Mouse (Mus musculus) gastrocnemius, adult 2 months (tissue): ENCODE measurements around the gene Zbtb32. TPM values are rescaled to one million over a fixed set of nuclear protein-coding genes. Genes with fewer than 3 reads are reported as not detected.

Experiments
- DNase-seq: peaks from one replicate; pipeline ENCODE4 v3.0.0; 2022
- H3K27ac ChIP-seq: fragments of 200-600 bp; 2 replicates; pipeline ENCODE4 v1.8.1; 2022; ENCODE audit warnings: mild to moderate bottlenecking
- H3K4me3 ChIP-seq: fragments of 200-600 bp; 2 replicates; pipeline ENCODE4 v1.8.1; 2022; ENCODE audit warnings: mild to moderate bottlenecking, moderate library complexity
- CTCF ChIP-seq: fragments of 200-600 bp; IDR thresholded peaks from 2 replicates; pipeline ENCODE4 v1.8.1; 2022; ENCODE audit warnings: antibody characterized with exemption, mild to moderate bottlenecking, moderate library complexity
- intact Hi-C: fragments of 180-260 bp; cut with DNase I; formaldehyde crosslinking; loops from one replicate; pipeline ENCODE4 v1.15.1; 2025
- total RNA-seq, 2 experiments: library from RNA; stranded (reverse); gene quantifications; 2 replicates each; pipeline ENCODE4 v1.2.3; 2021

The Zbtb32 gene
- total RNA-seq, 2 experiments from 2014 or later, result 0.33 TPM; not detected in 1

DNA sequence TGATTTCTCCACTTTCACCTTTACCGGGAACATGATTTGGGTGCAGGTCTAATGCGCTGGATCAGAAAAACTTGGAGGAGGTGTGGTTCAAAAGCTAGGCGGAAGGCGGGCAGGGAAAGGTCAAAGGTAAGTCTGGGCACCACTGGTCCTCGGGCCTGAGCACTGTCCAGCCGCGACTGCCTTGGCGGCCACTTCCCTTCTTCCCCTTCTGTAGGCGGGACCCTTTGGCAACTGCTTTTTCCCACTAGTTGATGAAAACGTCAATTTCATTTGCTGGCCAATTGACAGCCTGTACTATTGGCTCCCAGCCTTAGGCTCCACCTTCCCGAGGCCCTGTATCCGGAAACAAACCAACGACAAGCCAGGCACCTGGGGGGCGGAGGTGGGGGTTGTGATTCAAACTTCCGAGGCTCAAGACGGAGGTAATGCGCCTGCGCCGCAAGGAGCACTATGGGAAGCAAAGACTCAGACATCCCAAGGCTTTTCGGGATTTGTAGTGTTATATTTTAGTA lies 39.2 kb downstream of the Zbtb32 start, which contains the start of gene Lin37:
Gene Lin37, minus strand, starts transcription at position 396 of the 512 bp plus-strand sequence.
- intact Hi-C loops, result no loop called here
- peak; percentile 98 for DNase-seq
- TF ChIP-seq CTCF, result no peak

DNA sequence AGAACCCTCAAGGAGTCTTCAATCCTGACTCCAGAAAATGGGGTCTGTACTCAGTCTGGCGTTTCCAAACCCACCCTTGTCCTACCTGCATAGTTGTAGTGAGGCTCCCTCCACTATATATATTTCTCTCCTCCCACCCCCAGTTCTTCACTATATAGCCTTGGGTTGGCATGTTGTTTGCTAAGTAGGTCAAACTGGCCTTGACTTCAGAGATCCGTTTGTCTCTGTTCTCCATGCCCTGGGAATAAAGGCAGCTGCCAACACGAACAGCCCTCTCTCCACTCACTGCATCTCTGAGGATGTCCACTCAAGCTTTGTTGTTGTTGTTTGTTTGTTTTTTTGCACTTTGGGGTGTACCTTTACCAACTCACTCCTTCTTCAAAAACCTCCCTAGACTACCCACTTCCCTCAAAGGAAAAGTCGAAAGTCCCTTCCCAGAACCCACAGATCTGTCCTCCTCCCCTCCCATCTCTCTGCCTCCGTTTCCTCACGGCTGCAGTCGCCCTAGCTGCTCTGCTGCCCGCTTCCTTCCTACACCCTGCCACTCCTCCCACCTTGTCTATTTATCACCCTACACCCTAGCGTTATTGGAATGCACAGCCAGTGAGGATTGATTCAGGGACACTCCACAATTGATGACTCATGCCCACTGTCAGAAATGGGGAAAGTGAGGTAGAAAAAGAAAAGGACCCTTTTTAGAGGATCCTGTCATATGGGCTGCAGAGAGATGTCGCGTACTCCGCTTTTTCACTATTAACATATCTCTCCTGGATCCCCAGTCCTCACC lies 39.9 kb downstream of the Zbtb32 start:
- TF ChIP-seq CTCF, result no peak
- intact Hi-C loops, result no loop called here
- DNase-seq, result no peak
- H3K27ac ChIP-seq, result peak overlapping the region; percentile 90
- H3K4me3 ChIP-seq, result peak overlapping the region; percentile 69

More for the DNA sequence above, 39.2 kb downstream of the Zbtb32 start, which contains the start of gene Lin37:
- Histone ChIP-seq H3K4me3 (peak within 1 kb of the TSS; percentile 69), H3K27ac (peak within 1 kb of the TSS; percentile 90)

DNA sequence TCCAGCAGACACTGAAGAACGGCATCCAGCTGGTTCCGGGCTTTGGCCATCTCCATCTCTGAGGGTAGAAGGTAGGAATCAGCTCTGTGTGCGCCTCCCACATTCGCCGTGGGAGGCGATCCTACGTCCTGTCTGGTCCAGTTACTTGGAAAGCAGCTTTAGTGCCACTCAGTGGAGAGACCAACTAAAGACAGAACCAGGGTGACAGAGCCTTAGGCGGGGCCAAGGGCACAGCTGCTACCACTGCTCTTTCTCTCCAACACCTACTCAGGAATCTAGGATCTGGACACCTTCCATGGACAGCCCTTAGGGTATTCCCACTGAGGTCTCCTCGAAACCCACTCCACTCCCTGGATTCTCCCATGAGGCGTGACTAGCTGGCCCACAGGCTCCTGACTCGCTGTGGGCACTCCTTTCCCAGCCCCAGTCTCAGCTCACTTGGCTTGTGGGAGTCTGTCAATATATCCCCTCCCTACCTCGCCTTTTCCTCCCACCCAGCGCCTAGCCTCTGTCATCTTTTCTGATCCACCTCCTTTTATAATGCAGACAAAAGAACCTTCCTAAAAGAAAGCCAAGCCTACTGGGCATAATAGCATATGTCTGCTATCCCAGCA lies 40.7 kb downstream of the Zbtb32 start:
- TF ChIP-seq CTCF, result no peak
- Histone ChIP-seq H3K4me3 (peak overlapping the region; percentile 69; the same call in 1 of the 2 replicates), H3K27ac (peak overlapping the region; percentile 90; the same call in 1 of the 2 replicates)
- DNase-seq, result no peak
- intact Hi-C loops, result no loop called here

DNA sequence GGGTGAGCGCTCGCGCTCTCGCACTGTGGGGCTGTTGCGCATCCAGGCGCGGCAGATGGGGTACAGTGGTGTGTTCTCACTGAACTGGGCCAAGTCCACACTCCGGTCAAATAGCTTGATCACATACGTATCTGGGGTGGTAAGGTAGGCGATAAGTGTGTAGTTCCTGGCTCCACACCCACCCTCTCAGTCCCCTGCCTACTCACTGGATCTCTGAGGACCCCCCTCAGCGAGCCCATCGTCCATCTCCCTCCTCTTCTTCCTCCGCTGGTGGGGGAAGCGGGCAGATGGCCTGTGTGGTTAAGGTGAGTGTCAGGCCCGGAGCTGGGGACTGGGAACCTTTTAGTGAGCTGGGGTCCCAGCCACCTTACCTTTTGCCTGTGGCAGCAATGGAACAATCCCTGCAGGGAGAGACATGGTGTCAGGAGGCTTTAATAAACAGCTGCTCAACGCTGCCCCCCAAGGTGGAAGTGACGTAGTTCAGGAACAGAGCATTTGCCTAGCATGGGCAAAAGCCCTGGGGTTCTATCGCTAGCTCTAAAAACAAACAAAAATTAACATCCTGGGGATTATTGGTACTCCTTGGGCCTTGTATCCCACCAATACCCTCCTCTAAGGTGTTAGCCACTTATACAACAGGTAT lies 41.7 kb downstream of the Zbtb32 start:
- H3K4me3 ChIP-seq, result no peak overlapping the region
- peak; percentile 26; the same call in 1 of the 2 replicates for TF ChIP-seq CTCF
- no peak for DNase-seq
- intact Hi-C loops, result no loop called here
- peak overlapping the region; percentile 21; the same call in 1 of the 2 replicates for H3K27ac ChIP-seq

DNA sequence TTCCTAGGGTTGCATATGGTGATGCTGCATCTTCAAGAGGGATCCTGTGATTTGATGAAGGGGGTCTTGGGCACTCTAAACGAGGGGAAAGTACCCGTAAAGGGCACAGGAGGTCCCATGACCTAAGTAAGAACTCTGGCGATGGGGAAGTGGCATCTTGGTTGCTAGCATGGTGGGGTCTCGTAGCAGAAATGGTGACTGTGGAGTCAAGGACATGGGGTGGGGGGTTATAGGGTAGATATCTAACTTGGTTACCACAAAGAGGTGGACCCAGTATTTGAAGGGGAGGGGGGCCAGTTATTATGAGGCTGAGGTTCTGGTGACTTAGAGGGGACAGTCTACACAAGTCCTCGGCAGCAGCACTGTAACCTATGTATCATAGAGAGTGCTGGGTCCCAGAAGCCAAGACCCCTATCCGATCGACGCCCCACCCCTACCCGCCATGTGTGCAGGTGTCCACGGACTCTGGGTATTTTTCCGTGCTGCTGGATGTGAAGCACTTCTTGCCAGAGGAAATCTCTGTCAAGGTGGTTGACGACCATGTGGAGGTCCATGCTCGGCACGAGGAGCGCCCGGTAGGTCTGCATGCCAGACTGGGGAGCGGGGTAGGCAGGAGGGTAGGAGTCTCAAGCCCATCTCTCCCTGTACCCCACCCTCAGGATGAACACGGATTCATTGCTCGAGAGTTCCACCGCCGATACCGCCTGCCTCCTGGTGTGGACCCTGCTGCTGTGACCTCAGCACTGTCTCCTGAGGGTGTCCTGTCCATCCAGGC lies 44.7 kb downstream of the Zbtb32 start:
- intact Hi-C loops, result loop anchor here (2.0 kb wide), 1 partner anchor 35 kb away; the partner anchor contains the start of gene Kmt2b
- TF ChIP-seq CTCF, result no peak
- Histone ChIP-seq H3K27ac (peak overlapping the region; percentile 98), H3K4me3 (peak overlapping the region; percentile 78)
- no peak for DNase-seq

DNA sequence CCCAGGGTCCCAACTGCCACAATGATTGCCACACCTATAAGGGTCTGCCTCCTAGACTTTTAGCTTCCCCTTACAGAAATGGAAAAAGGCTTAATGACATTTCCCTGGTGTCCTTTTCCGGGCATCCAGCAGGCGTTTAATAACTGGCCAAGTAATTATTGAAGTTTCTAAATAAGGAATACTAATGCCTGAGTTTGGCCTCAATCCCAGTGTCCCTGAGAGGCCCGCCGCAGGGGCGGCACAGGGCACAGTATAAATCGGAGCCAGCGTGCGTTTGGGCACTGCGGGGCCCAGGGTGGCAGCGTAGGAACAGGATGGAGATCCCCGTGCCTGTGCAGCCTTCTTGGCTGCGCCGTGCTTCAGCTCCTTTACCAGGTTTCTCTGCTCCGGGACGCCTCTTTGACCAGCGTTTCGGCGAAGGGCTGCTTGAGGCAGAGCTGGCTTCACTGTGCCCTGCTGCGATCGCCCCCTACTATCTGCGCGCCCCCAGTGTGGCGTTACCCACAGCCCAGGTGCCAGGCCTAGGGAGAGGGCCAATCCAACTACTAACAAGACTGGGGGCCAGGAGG lies 45.6 kb downstream of the Zbtb32 start:
- H3K27ac ChIP-seq, result peak overlapping the region; percentile 98
- peak overlapping the region; percentile 78 for H3K4me3 ChIP-seq
- DNase-seq, result peak; percentile 85
- intact Hi-C loops, result no loop called here
- no peak for TF ChIP-seq CTCF

DNA sequence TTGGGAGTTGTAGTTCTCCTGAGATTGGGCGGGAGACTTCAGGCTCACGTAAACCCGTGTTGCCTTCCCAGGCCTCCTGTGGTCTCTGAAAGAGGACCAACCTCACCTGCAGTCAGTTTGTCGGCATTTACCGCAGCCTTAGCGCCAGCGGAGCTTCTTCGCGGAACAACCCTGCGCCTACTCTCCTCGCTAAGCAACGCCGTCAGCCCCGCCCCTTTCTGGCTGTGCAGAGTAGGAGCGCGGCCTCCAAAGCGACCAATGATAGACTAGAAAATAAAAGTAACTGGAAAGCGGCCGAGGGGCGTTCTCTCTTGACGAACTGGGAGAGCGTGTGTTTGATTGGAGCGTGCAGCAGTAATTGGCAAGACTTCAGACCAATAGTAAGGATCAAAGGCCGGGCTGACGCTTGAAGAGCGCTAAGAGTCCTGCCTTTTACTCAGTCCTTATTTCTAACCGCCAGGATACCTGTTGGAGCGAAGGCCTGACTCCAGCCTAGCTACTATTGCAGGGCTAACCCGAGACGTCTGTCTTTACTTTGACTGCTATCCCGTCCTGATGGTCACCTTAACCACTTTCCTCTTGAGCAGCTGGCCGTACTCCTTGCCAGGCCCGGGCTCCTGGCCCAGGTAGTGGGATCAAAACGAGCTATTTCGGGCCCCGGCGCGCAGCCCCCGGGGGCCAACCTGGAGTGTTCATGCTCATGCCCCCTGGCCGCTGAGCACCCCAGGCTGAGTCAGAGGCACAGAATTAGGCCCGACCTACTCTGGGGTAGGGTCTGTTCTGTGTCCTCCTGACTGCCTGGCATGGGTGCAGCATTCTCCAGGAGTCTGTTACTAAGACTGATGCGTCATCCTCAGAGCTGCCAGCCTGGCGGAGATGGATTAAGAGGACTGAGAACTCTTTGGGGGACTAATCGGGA lies 46.3 kb downstream of the Zbtb32 start, which contains the start of the genes Hspb6 and Proser3:
Gene Hspb6, plus strand, starts transcription at position 77 of the 919 bp plus-strand sequence.
Gene Proser3, minus strand, starts transcription at position 198 of the 919 bp plus-strand sequence.
- no peak for TF ChIP-seq CTCF
- intact Hi-C loops, result no loop called here
- H3K4me3 ChIP-seq, result peak within 1 kb of the TSS; percentile 78
- H3K27ac ChIP-seq, result peak within 1 kb of the TSS; percentile 98
- peak; percentile 98 for DNase-seq

DNA sequence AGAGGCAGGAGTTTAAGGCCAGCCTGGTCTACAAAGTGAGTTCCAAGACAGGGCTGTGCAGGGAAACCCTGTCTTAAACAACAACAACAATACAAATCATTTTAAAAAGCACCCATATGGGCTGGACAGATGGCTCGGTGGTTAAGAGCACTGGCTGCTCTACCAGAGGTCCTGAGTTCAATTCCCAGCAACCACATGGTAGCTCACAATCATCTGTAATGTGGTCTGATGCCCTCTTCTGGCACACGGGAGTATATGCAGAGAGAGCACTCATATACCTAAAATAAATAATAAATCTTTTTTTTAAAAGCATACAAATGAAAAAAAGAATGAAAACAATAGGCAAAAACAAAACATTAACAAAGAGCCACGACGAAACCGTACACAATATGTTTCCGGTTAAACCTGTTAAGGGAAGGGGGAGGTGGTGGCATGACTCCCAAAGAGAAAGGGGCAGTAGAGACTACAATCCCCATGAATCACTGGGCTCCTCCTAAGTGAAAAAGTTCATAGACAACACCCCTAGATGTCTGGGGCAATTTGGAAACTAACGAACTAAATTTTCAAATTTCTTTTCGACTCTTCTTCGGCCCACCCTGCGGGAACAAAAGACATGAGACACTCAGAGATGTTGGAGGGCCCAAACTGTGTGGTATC lies 47.1 kb downstream of the Zbtb32 start:
- Histone ChIP-seq H3K27ac (peak overlapping the region; percentile 98), H3K4me3 (peak overlapping the region; percentile 78)
- TF ChIP-seq CTCF, result peak; percentile 68
- intact Hi-C loops, result no loop called here
- peak; percentile 56 for DNase-seq

DNA sequence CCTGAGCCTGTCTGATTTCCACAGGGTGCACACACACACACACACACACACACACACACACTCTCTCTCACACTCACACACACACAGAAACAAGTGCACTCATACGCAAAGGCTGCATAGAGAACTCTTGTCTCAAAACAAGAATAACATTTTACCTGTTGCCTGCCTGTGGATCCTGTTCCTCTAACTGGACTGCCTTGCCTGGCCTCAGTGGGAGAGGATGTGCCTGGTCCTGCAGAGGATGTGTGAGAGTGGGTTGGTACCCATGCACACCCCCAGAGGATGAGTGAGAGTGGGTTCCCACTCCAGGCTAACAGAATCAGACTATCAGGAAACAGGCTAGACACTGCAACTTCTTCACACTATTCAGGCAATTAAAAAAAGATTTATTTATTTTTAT lies 48.1 kb downstream of the Zbtb32 start:
- no peak overlapping the region for H3K27ac ChIP-seq
- TF ChIP-seq CTCF, result no peak
- no peak overlapping the region for H3K4me3 ChIP-seq
- intact Hi-C loops, result no loop called here
- no peak for DNase-seq

DNA sequence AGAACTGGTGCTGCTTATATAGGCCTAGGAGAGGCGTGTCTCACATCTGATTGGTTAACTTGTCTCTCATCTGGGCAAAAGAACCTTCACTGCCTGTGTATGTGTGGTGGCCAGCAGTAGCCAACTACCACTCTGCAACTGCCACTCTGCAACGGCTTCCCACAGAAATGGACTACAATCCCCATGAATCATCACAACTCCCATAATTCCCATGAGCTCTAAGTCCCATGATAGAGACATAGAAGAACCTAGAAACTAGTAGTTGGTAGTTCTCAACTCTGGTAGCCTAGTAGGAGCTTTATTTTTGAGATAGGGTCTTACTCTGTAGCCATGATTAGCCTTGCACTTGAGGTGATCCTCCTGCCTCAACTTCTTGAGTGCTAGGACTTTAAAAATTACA lies 48.8 kb downstream of the Zbtb32 start:
- intact Hi-C loops, result no loop called here
- DNase-seq, result no peak
- Histone ChIP-seq H3K4me3 (no peak overlapping the region), H3K27ac (no peak overlapping the region)
- TF ChIP-seq CTCF, result no peak
